Mouse (Mus musculus) cerebellum, adult 2 months (tissue): ENCODE measurements around the gene Krtap5-5. TPM values are rescaled to one million over a fixed set of nuclear protein-coding genes. Genes with fewer than 3 reads are reported as not detected.
A peak's percentile ranks its signal among the peaks of the same experiment; 100 is the strongest.
"Not testable (repeated sequence)": the region's sequence is repeated elsewhere in the genome, so short reads cannot be mapped to it uniquely, and the experiment has no call there.

ENCODE experiments used
- DNase-seq, 2 experiments: peaks; one replicate each; pipeline ENCODE4 v3.0.0; 2021
- H3K27ac ChIP-seq: fragments of 200-500 bp; 2 replicates; pipeline ENCODE4 v1.5.1; 2012; ENCODE audit warnings: low read length, control low read depth, inconsistent platforms; ENCODE audit not compliant: insufficient read depth
- H3K27me3 ChIP-seq: fragments of 200-500 bp; 2 replicates; pipeline ENCODE4 v1.6.1; 2012; ENCODE audit warnings: inconsistent platforms, mild to moderate bottlenecking, low read length, moderate library complexity; ENCODE audit not compliant: control insufficient read depth, insufficient read depth
- H3K4me1 ChIP-seq: fragments of 200-500 bp; 2 replicates; pipeline ENCODE4 v1.6.1; 2011; ENCODE audit warnings: low read length; ENCODE audit not compliant: control insufficient read depth, insufficient read depth
- H3K4me3 ChIP-seq: fragments of 200-500 bp; replicated peaks from 2 replicates; pipeline ENCODE3; 2011; ENCODE audit warnings: mild to moderate bottlenecking, low read depth, low read length, control low read depth; ENCODE audit not compliant: insufficient read depth
- CTCF ChIP-seq: fragments of 200-500 bp; IDR thresholded peaks from 2 replicates; pipeline ENCODE4 v1.5.1; 2011; ENCODE audit warnings: low read depth, mild to moderate bottlenecking, control low read depth, low read length, moderate library complexity, borderline replicate concordance; ENCODE audit not compliant: insufficient read depth
- POLR2A ChIP-seq: fragments of 200-500 bp; IDR thresholded peaks from 2 replicates; pipeline ENCODE4 v1.6.1; 2011; ENCODE audit warnings: low read length, control low read depth, borderline replicate concordance; ENCODE audit not compliant: insufficient read depth
- WGBS: fragments of 180-500 bp; shearing (Covaris S2); methylation state at CpG from one replicate; pipeline ENCODE4 v1.1.7; 2018; 5-methylcytosine and 5-hydroxymethylcytosine counted together
- polyA plus RNA-seq: library from polyadenylated mRNA; depleted of rRNA; stranded (reverse); fragments of >200 nt; gene quantifications from 2 replicates; pipeline ENCODE4 v1.2.3, GENCODE M21; 2012; rRNA removed

Gene Krtap5-5
- not detected in 2 replicates for polyA plus RNA-seq

- 72% methylated on average over 3 of the region's 3 CpGs for WGBS
Observed at GRCm38 (mm10) chr7:142229871-142230270, at the start of gene Krtap5-5. Gene Krtap5-5, minus strand, starts transcription at chr7:142229971.

GRCm38 (mm10) chr7:142279291-142279690 lies 49.5 kb upstream of the Krtap5-5 start:
- H3K27ac ChIP-seq, H3K4me3 ChIP-seq, DNase-seq, H3K4me1 ChIP-seq, H3K27me3 ChIP-seq: not testable (repeated sequence)
- 91% methylated on average over 1 of the region's 1 CpGs for WGBS

More at GRCm38 (mm10) chr7:142229871-142230270, at the start of gene Krtap5-5:
- H3K27me3 ChIP-seq, DNase-seq, H3K27ac ChIP-seq, H3K4me3 ChIP-seq, H3K4me1 ChIP-seq: not testable (repeated sequence)

GRCm38 (mm10) chr7:142278183-142278582 lies 48.4 kb upstream of the Krtap5-5 start:
- not testable (repeated sequence) for H3K4me3 ChIP-seq, H3K27me3 ChIP-seq, H3K4me1 ChIP-seq, H3K27ac ChIP-seq
- DNase-seq: peak; percentile 53 to 68
- peak; percentile 66; the same call in 1 of the 2 replicates for TF ChIP-seq CTCF
- WGBS: 0% methylated on average over 3 of the region's 3 CpGs

- DNase-seq, H3K27me3 ChIP-seq, H3K4me1 ChIP-seq, H3K27ac ChIP-seq, H3K4me3 ChIP-seq: not testable (repeated sequence)
Observed at GRCm38 (mm10) chr7:142274263-142274662, 44.5 kb upstream of the Krtap5-5 start, which contains the start of gene Gm4559. Gene Gm4559, minus strand, starts transcription at chr7:142274363.

- H3K27ac ChIP-seq, H3K27me3 ChIP-seq, H3K4me1 ChIP-seq, H3K4me3 ChIP-seq, DNase-seq: not testable (repeated sequence)
- WGBS: 50% methylated on average over 1 of the region's 1 CpGs
Observed at GRCm38 (mm10) chr7:142258254-142258653, 28.5 kb upstream of the Krtap5-5 start, which contains the start of gene Gm2431. Gene Gm2431, minus strand, starts transcription at chr7:142258354.

GRCm38 (mm10) chr7:142255517-142255916 lies 25.7 kb upstream of the Krtap5-5 start:
- Histone ChIP-seq H3K4me3 (no peak overlapping the region), H3K27ac (no peak overlapping the region), H3K4me1 (no peaks in the 10 kb centered on the region), H3K27me3 (no peaks in the 10 kb centered on the region)
- TF ChIP-seq POLR2A: no peak
- peak; percentile 67; the same call in 1 of the 2 replicates for TF ChIP-seq CTCF
- 0% methylated on average over 2 of the region's 2 CpGs for WGBS
- DNase-seq: peak; percentile 5 to 27

GRCm38 (mm10) chr7:142249824-142250223 lies 20.1 kb upstream of the Krtap5-5 start:
- Histone ChIP-seq H3K4me3 (no peak overlapping the region), H3K4me1 (no peaks in the 10 kb centered on the region), H3K27ac (no peak overlapping the region), H3K27me3 (no peaks in the 10 kb centered on the region)
- no peak for TF ChIP-seq POLR2A
- peak; percentile 14; the same call in 1 of the 2 replicates for TF ChIP-seq CTCF
- peak; percentile 3 to 8 for DNase-seq
- 3% methylated on average over 1 of the region's 1 CpGs for WGBS

GRCm38 (mm10) chr7:142240978-142241377 lies 11.2 kb upstream of the Krtap5-5 start, which contains the start of gene Gm40460:
Gene Gm40460, minus strand, starts transcription at chr7:142241078.
- Histone ChIP-seq H3K27ac (no peak within 1 kb of the TSS), H3K27me3 (no peaks in the 10 kb centered on the region), H3K4me3 (no peak within 1 kb of the TSS), H3K4me1 (no peaks in the 10 kb centered on the region)
- TF ChIP-seq POLR2A (no peak), CTCF (no peak)
- WGBS: 62% methylated on average over 2 of the region's 2 CpGs
- no peak for DNase-seq

GRCm38 (mm10) chr7:142231540-142231939 lies 1.8 kb upstream of the Krtap5-5 start:
- Histone ChIP-seq H3K4me3 (no peak overlapping the region), H3K27me3 (no peaks in the 10 kb centered on the region), H3K4me1 (no peaks in the 10 kb centered on the region), H3K27ac (no peak overlapping the region)
- 29% methylated on average over 1 of the region's 1 CpGs for WGBS
- DNase-seq: no peak
- TF ChIP-seq POLR2A (no peak), CTCF (no peak)
